Comparison of ENCODE assay signal across 8 mouse cellular contexts in genomic region chr6:125094843-125095242, GRCm38 (mm10). TPM values are rescaled to one million over a fixed set of nuclear protein-coding genes. Genes with fewer than 3 reads are reported as not detected.
A peak's percentile ranks its signal among the peaks of the same experiment; 100 is the strongest.
DNase-seq lines count a peak whose midpoint lies in the region; ATAC-seq and TF ChIP-seq lines count a peak whose summit lies in the region.
"Had no signal": no experiment of that assay in that cellular context is flagged by ENCODE, and none has a peak within 500 bp of the region (broad histone marks: within the 10 kb centered on the region; RNA-seq: fewer than 3 reads in every experiment).

No protein-coding gene starts in this region.

- no peak overlapping the region for H3K4me3 ChIP-seq in lung, postnatal 0 days (ENCODE audit: low read depth, low read length)
- H3K4me3 ChIP-seq in forebrain, postnatal 0 days (ENCODE audit: low read depth, low read length), result no peak overlapping the region
- H3K4me3 ChIP-seq in limb, embryonic 14.5 days (replicated peaks; ENCODE audit: low read length), result no peak overlapping the region
- H3K4me3 ChIP-seq in stomach, embryonic 16.5 days (replicated peaks; ENCODE audit: low read length), result no peak overlapping the region

- H3K4me1 ChIP-seq in lung, postnatal 0 days (ENCODE audit: insufficient read depth, low read depth, low read length), result peaks cover 25% of the 10 kb centered on the region
- H3K4me1 ChIP-seq in forebrain, postnatal 0 days (ENCODE audit: insufficient read depth), result peaks cover 30% of the 10 kb centered on the region
- H3K4me1 ChIP-seq in limb, embryonic 14.5 days (ENCODE audit: control insufficient read depth, insufficient read depth, low read length), result peaks cover 34% of the 10 kb centered on the region
- H3K4me1 ChIP-seq in stomach, embryonic 16.5 days (ENCODE audit: control insufficient read depth, insufficient read depth, low read length), result peaks cover 40% of the 10 kb centered on the region

- TF ChIP-seq EP300 in lung, postnatal 0 days (IDR thresholded peaks at IDR 0.05), result no peak

- WGBS in lung, postnatal 0 days, result 33% methylated on average over 3 of the region's 3 CpGs
- 62% methylated on average over 3 of the region's 3 CpGs for WGBS in forebrain, postnatal 0 days
- 45% methylated on average over 3 of the region's 3 CpGs for WGBS in limb, embryonic 14.5 days
- WGBS in stomach, embryonic 16.5 days, result 48% methylated on average over 3 of the region's 3 CpGs

- no peak overlapping the region for H3K9ac ChIP-seq in lung, postnatal 0 days (replicated peaks; ENCODE audit: low read depth)
- no peak overlapping the region for H3K9ac ChIP-seq in forebrain, postnatal 0 days
- no peak overlapping the region for H3K9ac ChIP-seq in limb, embryonic 14.5 days (ENCODE audit: low read depth, low read length, severe bottlenecking)
- no peak overlapping the region for H3K9ac ChIP-seq in stomach, embryonic 16.5 days (ENCODE audit: low read length)

- H3K27ac ChIP-seq in lung, postnatal 0 days (ENCODE audit: low read length), result peak overlapping the region; percentile 93
- peak overlapping the region; percentile 91 for H3K27ac ChIP-seq in forebrain, postnatal 0 days (ENCODE audit: low read depth, low read length)
- H3K27ac ChIP-seq in limb, embryonic 14.5 days (replicated peaks; ENCODE audit: low read depth, low read length), result 0 out of 2 replicates have a peak overlapping the region, but pooled peaks have one; percentile 86
- H3K27ac ChIP-seq in stomach, embryonic 16.5 days (ENCODE audit: low read length), result peak overlapping the region; percentile 98

- H3K9me3 ChIP-seq in lung, postnatal 0 days (ENCODE audit: low read length), result no peaks in the 10 kb centered on the region
- no peaks in the 10 kb centered on the region for H3K9me3 ChIP-seq in forebrain, postnatal 0 days (ENCODE audit: low read length)
- no peaks in the 10 kb centered on the region for H3K9me3 ChIP-seq in limb, embryonic 14.5 days (ENCODE audit: control insufficient read depth, low read length)
- H3K9me3 ChIP-seq in stomach, embryonic 16.5 days (replicated peaks; ENCODE audit: control insufficient read depth, low read length), result no peaks in the 10 kb centered on the region

- no peak for TF ChIP-seq POLR2A in limb, embryonic 14.5 days (IDR thresholded peaks at IDR 0.05; ENCODE audit: borderline replicate concordance, extremely low read depth, insufficient read depth, insufficient read length)

- no peaks in the 10 kb centered on the region for H3K36me3 ChIP-seq in lung, postnatal 0 days (ENCODE audit: insufficient read depth, low read length)
- no peaks in the 10 kb centered on the region; the same call in 1 of the 2 replicates for H3K36me3 ChIP-seq in forebrain, postnatal 0 days (ENCODE audit: insufficient read depth)
- peaks cover 25% of the 10 kb centered on the region for H3K36me3 ChIP-seq in limb, embryonic 14.5 days (ENCODE audit: control insufficient read depth, insufficient read depth, low read length)
- H3K36me3 ChIP-seq in stomach, embryonic 16.5 days (ENCODE audit: control insufficient read depth, insufficient read depth, low read length), result no peaks in the 10 kb centered on the region

- no peak for TF ChIP-seq CTCF in lung, postnatal 0 days (IDR thresholded peaks at IDR 0.05)
- no peak for TF ChIP-seq CTCF in forebrain, postnatal 0 days (IDR thresholded peaks at IDR 0.05; ENCODE audit: low read depth)

- H3K4me2 ChIP-seq in lung, postnatal 0 days (replicated peaks; ENCODE audit: low read depth, low read length), result no peak overlapping the region
- no peak overlapping the region for H3K4me2 ChIP-seq in forebrain, postnatal 0 days (ENCODE audit: low read depth)
- H3K4me2 ChIP-seq in limb, embryonic 14.5 days (replicated peaks; ENCODE audit: low read depth, low read length, severe bottlenecking), result no peak overlapping the region
- H3K4me2 ChIP-seq in stomach, embryonic 16.5 days (ENCODE audit: low read depth, low read length), result no peak overlapping the region

- H3K27me3 ChIP-seq in lung, postnatal 0 days (replicated peaks; ENCODE audit: insufficient read depth, low read length), result no peaks in the 10 kb centered on the region
- no peaks in the 10 kb centered on the region for H3K27me3 ChIP-seq in forebrain, postnatal 0 days (ENCODE audit: insufficient read depth, low read length)
- no peaks in the 10 kb centered on the region for H3K27me3 ChIP-seq in limb, embryonic 14.5 days (ENCODE audit: control insufficient read depth, insufficient read depth, low read length)
- H3K27me3 ChIP-seq in stomach, embryonic 16.5 days (ENCODE audit: control insufficient read depth, insufficient read depth, low read length), result no peaks in the 10 kb centered on the region

- DNase-seq in lung, postnatal 0 days (ENCODE audit: low spot score), result no peak
- no peak for DNase-seq in lung, postnatal 36 days
- no peak for DNase-seq in forebrain, postnatal 0 days
- DNase-seq in limb, embryonic 14.5 days (ENCODE audit: low spot score), result no peak
- no peak for DNase-seq in adrenal gland, postnatal 4 days (ENCODE audit: low spot score in 2 of 2)
- DNase-seq in cerebellum, postnatal 25 days, result no peak
- DNase-seq: thymus, postnatal 14 days had no signal

- no peak for ATAC-seq in lung, postnatal 0 days
- ATAC-seq in forebrain, postnatal 0 days, result no peak
- no peak for ATAC-seq in limb, embryonic 14.5 days (ENCODE audit: low FRiP score, low read depth)
- no peak for ATAC-seq in stomach, embryonic 16.5 days (ENCODE audit: insufficient read depth, low FRiP score)

RNA-seq across cellular contexts. Expression of gene Chd4, which starts 0.9 kb away (rescaled TPM):
- 53.5 and 59.8 TPM in 2 replicates for polyA plus RNA-seq in lung, postnatal 0 days (2015; fragmentation: Nextera tagmentation; extraction: Ambion mirVana)
- 121 and 141 TPM in 2 replicates for total RNA-seq in forebrain, postnatal 0 days (2014; rRNA removed)
- polyA plus RNA-seq in forebrain, postnatal 0 days (2015; fragmentation: Nextera tagmentation; extraction: Ambion mirVana), result 53.3 and 72.6 TPM in 2 replicates
- 75.0 and 89.7 TPM in 2 replicates for polyA plus RNA-seq in limb, embryonic 14.5 days (2012; rRNA removed)
- 78.6 and 81.8 TPM in 2 replicates for polyA plus RNA-seq in limb, embryonic 14.5 days (2014; fragmentation: Nextera tagmentation; extraction: Ambion mirVana)
- polyA plus RNA-seq in stomach, embryonic 16.5 days (2015; fragmentation: Nextera tagmentation; extraction: Ambion mirVana), result 42.6 and 46.3 TPM in 2 replicates
- total RNA-seq in adrenal gland, postnatal 4 days (2021), result 100 to 1,000 TPM; 227 to 264 TPM

RNA-seq across cellular contexts. Expression of gene Lpar5, which starts 27.1 kb away (rescaled TPM):
- polyA plus RNA-seq in lung, postnatal 0 days (2015; fragmentation: Nextera tagmentation; extraction: Ambion mirVana), result 0.19 and 0.44 TPM in 2 replicates
- total RNA-seq in forebrain, postnatal 0 days (2014; rRNA removed), result 0.38 and 0.71 TPM in 2 replicates
- polyA plus RNA-seq in forebrain, postnatal 0 days (2015; fragmentation: Nextera tagmentation; extraction: Ambion mirVana), result 0.59 and 0.61 TPM in 2 replicates
- polyA plus RNA-seq in limb, embryonic 14.5 days (2012; rRNA removed), result 3.9 and 5.0 TPM in 2 replicates
- 2.5 and 4.0 TPM in 2 replicates for polyA plus RNA-seq in limb, embryonic 14.5 days (2014; fragmentation: Nextera tagmentation; extraction: Ambion mirVana)
- polyA plus RNA-seq in stomach, embryonic 16.5 days (2015; fragmentation: Nextera tagmentation; extraction: Ambion mirVana), result 9.5 and 13.6 TPM in 2 replicates
- total RNA-seq in adrenal gland, postnatal 4 days (2021), result 1 to 10 TPM in 1 of 2 experiments, under 1 TPM in 1; 0.84 to 1.0 TPM

RNA-seq across cellular contexts. Expression of gene Nop2, which starts 36.9 kb away (rescaled TPM):
- 16.9 and 17.7 TPM in 2 replicates for polyA plus RNA-seq in lung, postnatal 0 days (2015; fragmentation: Nextera tagmentation; extraction: Ambion mirVana)
- 47.2 and 56.0 TPM in 2 replicates for total RNA-seq in forebrain, postnatal 0 days (2014; rRNA removed)
- polyA plus RNA-seq in forebrain, postnatal 0 days (2015; fragmentation: Nextera tagmentation; extraction: Ambion mirVana), result 39.6 and 43.5 TPM in 2 replicates
- 43.7 and 48.5 TPM in 2 replicates for polyA plus RNA-seq in limb, embryonic 14.5 days (2012; rRNA removed)
- polyA plus RNA-seq in limb, embryonic 14.5 days (2014; fragmentation: Nextera tagmentation; extraction: Ambion mirVana), result 54.2 TPM in 2 replicates
- 56.6 and 57.9 TPM in 2 replicates for polyA plus RNA-seq in stomach, embryonic 16.5 days (2015; fragmentation: Nextera tagmentation; extraction: Ambion mirVana)
- total RNA-seq in adrenal gland, postnatal 4 days (2021), result 10 to 100 TPM; 36.5 to 36.8 TPM

RNA-seq across cellular contexts. Expression of gene Acrbp, which starts 45.4 kb away (rescaled TPM):
- 4.1 and 4.4 TPM in 2 replicates for polyA plus RNA-seq in lung, postnatal 0 days (2015; fragmentation: Nextera tagmentation; extraction: Ambion mirVana)
- total RNA-seq in forebrain, postnatal 0 days (2014; rRNA removed), result 11.3 and 12.2 TPM in 2 replicates
- polyA plus RNA-seq in forebrain, postnatal 0 days (2015; fragmentation: Nextera tagmentation; extraction: Ambion mirVana), result 11.4 and 13.8 TPM in 2 replicates
- 28.9 and 31.3 TPM in 2 replicates for polyA plus RNA-seq in limb, embryonic 14.5 days (2012; rRNA removed)
- 9.4 and 13.9 TPM in 2 replicates for polyA plus RNA-seq in limb, embryonic 14.5 days (2014; fragmentation: Nextera tagmentation; extraction: Ambion mirVana)
- 10.6 and 12.9 TPM in 2 replicates for polyA plus RNA-seq in stomach, embryonic 16.5 days (2015; fragmentation: Nextera tagmentation; extraction: Ambion mirVana)
- total RNA-seq in adrenal gland, postnatal 4 days (2021), result 1 to 10 TPM; 7.3 to 8.0 TPM

RNA-seq across cellular contexts. Expression of gene Iffo1, which starts 50.2 kb away (rescaled TPM):
- polyA plus RNA-seq in lung, postnatal 0 days (2015; fragmentation: Nextera tagmentation; extraction: Ambion mirVana), result 7.1 and 8.3 TPM in 2 replicates
- 24.6 and 28.8 TPM in 2 replicates for total RNA-seq in forebrain, postnatal 0 days (2014; rRNA removed)
- 12.8 and 18.3 TPM in 2 replicates for polyA plus RNA-seq in forebrain, postnatal 0 days (2015; fragmentation: Nextera tagmentation; extraction: Ambion mirVana)
- polyA plus RNA-seq in limb, embryonic 14.5 days (2012; rRNA removed), result 64.7 and 78.6 TPM in 2 replicates
- 25.9 and 34.1 TPM in 2 replicates for polyA plus RNA-seq in limb, embryonic 14.5 days (2014; fragmentation: Nextera tagmentation; extraction: Ambion mirVana)
- 6.0 and 8.8 TPM in 2 replicates for polyA plus RNA-seq in stomach, embryonic 16.5 days (2015; fragmentation: Nextera tagmentation; extraction: Ambion mirVana)
- 10 to 100 TPM; 42.7 to 49.9 TPM for total RNA-seq in adrenal gland, postnatal 4 days (2021)
